Mouse (Mus musculus): ENCODE results near the gene Dcun1d2.

The Dcun1d2 gene

DNA sequence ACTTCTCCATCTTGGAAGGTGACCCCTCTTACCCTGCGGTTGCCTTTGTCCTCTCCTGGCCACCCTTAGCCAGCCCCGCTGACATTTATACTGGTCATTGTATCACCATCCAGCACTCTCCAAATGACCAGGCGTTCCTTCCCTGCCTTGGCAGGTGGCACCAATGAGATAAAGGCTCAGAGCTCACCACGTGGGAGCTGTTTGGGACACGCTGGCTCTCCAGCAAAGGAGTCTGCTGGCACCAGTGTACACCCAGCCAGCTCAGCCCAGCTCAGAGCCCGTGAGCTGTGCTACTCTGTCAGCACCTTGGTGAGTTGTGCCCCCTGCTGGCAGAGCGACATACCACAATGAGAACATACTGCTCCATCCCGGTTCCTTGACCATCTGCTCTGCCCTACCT lies 33.9 kb downstream of the Dcun1d2 start, which contains the start of gene Adprhl1:
TSS of gene Adprhl1 (minus strand) at position 144 of the 400 bp plus-strand sequence.
- DNase-seq (ENCODE audit: low read depth, low spot score): peak; percentile 73

DNA sequence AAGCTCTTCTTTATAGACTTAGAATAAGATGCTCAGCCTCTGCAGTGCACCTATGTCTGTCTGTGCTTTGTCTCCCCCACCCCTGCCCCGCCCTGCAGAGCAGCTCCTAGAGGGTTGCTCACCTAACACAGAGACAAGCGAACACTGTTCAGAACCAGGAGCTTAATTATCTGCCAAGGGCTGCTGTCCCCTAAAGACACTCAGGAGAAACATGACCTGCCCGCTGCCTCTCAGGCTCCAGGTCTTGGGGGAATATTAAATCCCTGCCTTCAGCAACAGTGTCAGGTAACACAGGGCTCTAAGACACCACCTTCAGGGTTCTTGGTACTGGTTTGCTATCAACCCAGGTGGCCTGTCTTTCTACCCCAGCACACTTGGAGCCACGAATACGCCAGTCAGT lies 34.5 kb downstream of the Dcun1d2 start:
- DNase-seq (ENCODE audit: low read depth, low spot score): no peak

- DNase-seq (ENCODE audit: low read depth, low spot score): no peak
Observed at GRCm38 (mm10) chr8:13252837-13253236, 35.1 kb downstream of the Dcun1d2 start.

- DNase-seq (ENCODE audit: low read depth, low spot score): no peak
Observed at GRCm38 (mm10) chr8:13244343-13244880, 43.5 kb downstream of the Dcun1d2 start.

- DNase-seq (ENCODE audit: low read depth, low spot score): no peak
Observed at GRCm38 (mm10) chr8:13242985-13243870, 44.7 kb downstream of the Dcun1d2 start.

DNA sequence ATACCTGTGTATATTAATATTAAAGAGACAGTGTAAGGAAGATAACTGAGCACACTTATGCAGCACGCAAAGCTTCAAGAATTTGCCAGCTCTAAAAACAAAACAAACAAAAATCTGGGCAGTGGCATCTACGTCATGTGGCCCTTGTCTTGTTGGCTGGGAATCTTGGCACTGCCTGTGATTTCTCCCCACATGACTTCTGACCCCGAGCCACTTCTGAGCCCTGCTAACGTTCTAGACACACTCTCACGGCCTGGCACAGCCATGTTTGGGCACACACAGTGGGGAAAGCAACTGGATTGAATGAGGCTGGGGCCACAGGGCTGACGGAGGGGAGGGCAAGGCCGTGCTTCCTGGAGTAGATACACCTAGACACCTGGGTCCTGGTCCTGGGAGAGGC lies 47.2 kb downstream of the Dcun1d2 start:
- no peak for DNase-seq (ENCODE audit: low read depth, low spot score)

GRCm38 (mm10) chr8:13240055-13240454 lies 47.9 kb downstream of the Dcun1d2 start:
- DNase-seq (ENCODE audit: low read depth, low spot score): no peak

- no peak for DNase-seq (ENCODE audit: low read depth, low spot score)
Observed at GRCm38 (mm10) chr8:13234803-13235202, 53.1 kb downstream of the Dcun1d2 start.

- no peak for DNase-seq (ENCODE audit: low read depth, low spot score)
Observed at GRCm38 (mm10) chr8:13230471-13230870, 57.5 kb downstream of the Dcun1d2 start.

- DNase-seq (ENCODE audit: low read depth, low spot score): no peak
Observed at GRCm38 (mm10) chr8:13229802-13230201, 58.1 kb downstream of the Dcun1d2 start.

- DNase-seq (ENCODE audit: low read depth, low spot score): no peak
Observed at GRCm38 (mm10) chr8:13228923-13229610, 58.9 kb downstream of the Dcun1d2 start.

DNA sequence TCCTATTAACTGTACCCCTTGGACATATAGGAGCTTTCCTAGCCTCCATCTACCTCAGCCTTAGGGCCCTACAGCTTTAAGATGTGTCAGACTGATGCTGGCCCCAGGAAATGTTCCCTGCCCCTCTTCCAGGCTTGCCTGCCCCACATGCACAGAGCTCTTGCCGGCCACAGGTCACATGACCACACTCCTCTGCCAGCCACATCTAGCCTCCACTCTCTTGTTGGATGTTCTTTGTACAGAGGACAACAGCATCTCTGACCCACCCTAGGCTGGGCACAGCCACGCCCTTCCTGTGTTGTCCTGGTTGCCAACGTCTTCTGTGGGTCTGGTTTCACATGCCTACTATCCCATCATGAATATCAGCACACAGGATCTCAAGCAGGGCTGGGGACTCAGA lies 60.7 kb downstream of the Dcun1d2 start:
- DNase-seq (ENCODE audit: low read depth, low spot score): no peak

DNA sequence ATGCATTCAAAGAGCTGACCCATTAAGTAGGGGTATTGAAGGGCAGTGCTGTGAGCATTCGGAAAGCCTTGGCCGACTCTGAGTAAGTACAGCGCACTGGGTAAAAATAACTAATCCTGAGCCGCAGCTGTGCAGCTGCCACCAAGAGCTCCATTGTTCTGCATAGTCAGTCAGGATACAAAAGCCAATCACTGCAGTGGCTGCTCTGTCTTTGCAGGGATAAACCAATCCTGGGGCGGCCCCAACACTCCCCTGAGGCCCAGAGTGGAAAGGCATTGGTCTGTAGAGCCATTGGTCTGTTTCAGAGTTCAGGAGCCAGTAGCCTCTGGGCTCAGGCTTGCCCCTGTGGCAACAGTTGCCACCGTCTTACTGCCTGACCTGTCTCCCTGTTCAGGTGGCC lies 61.6 kb downstream of the Dcun1d2 start:
- DNase-seq (ENCODE audit: low read depth, low spot score): peak; percentile 25

DNA sequence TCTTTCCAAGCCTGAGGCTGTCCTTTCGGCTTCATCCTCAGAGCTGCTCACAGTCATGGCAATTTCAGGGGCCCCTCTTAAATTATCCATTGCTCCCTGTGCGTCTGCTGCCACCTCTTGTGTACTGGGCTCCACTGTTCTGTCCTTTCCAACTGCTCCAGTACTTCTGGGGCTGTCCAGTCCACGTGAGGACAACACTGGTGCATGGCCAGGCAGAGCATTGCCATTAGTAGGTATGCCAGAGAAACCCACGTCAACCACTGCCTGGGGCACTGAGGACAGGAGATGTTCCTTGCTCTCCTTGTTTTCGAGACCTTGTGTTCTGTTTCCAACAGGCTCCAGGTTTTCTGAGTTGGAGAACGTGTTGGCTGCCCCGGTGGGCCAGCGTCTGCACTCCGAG lies 63.5 kb downstream of the Dcun1d2 start:
- no peak for DNase-seq (ENCODE audit: low read depth, low spot score)

- DNase-seq (ENCODE audit: low read depth, low spot score): no peak
Observed at GRCm38 (mm10) chr8:13218441-13218840, 69.5 kb downstream of the Dcun1d2 start.

DNA sequence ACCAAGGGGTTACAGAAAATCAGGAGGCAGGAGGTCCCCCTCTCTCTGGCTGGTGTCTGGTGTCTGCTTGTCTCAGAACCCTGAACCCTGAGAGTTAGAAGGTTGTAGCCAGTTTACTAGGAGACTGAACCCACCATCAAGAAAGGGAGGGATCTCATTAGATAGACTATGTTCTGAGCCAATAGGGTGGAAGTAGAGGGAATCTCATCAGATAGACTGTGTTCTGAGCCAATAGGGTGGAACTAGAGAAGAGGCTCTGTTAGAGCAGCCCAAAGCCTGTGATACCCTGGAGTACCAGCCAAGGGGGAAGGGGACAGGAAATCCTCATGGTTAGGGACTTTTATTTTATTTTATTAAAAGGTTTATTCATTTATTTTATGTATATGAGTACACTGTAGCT lies 69.9 kb downstream of the Dcun1d2 start:
- DNase-seq (ENCODE audit: low read depth, low spot score): no peak

- DNase-seq (ENCODE audit: low read depth, low spot score): no peak
Observed at GRCm38 (mm10) chr8:13217093-13217492, 70.8 kb downstream of the Dcun1d2 start.

GRCm38 (mm10) chr8:13216386-13216785 lies 71.5 kb downstream of the Dcun1d2 start:
- DNase-seq (ENCODE audit: low read depth, low spot score): no peak

DNA sequence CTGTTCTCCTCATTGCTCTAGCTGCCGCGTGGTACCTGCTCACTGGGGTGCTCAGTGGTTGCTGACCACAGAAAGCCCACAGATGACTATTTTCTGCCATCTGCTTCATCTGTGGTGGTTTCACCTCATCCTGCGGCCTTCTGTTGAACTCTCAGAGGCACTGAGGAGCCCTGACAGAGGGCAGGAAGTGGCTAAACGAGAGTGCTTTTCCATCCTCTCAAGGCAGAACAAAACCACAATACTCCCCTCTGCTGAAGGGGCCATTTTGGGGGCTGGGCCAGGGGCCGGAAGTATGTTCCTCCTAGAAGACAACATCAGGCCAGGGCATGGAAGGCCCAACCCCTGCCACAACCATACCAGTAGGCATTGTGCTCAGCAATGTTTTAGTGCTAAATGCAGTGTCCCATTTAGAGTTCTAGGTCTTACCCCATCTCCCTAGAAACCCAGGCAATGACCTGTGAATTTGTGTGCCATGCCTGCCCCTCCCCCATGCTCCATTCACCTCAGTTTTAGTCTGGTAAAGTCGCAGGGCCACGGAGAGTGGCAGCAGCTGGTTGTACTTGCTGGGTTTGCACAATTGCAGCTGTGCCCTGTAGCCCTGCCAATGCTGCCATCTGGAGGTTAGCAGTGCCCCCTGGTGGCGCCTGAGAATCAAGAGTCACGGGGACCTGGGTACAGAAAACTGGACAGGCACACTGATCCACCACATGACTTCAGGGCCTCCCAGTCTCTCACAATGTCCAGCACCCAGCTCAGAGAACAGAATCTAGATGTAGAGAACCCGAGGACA lies 74.3 kb downstream of the Dcun1d2 start:
- DNase-seq (ENCODE audit: low read depth, low spot score): peak; percentile 87

- DNase-seq (ENCODE audit: low read depth, low spot score): no peak
Observed at GRCm38 (mm10) chr8:13209770-13210169, 78.2 kb downstream of the Dcun1d2 start.

GRCm38 (mm10) chr8:13208627-13209355 lies 79.1 kb downstream of the Dcun1d2 start:
- DNase-seq (ENCODE audit: low read depth, low spot score): no peak
